Mouse (Mus musculus) heart, adult 2 months (tissue): ENCODE results near the gene Lrrc8c. TPM values are rescaled to one million over a fixed set of nuclear protein-coding genes. Genes with fewer than 3 reads are reported as not detected.

Experiments
- DNase-seq, 2 experiments: peaks; one replicate each; pipeline ENCODE4 v3.0.0; 2021
- H3K27ac ChIP-seq: fragments of 200-600 bp; 2 replicates; pipeline ENCODE4 v1.8.1; 2022
- H3K27me3 ChIP-seq: fragments of 200-500 bp; 2 replicates; pipeline ENCODE4 v1.6.1; 2012; ENCODE audit warnings: mild to moderate bottlenecking, low read length, inconsistent platforms, mixed read lengths; ENCODE audit not compliant: control insufficient read depth, insufficient read depth
- H3K36me3 ChIP-seq: fragments of 200-500 bp; 2 replicates; pipeline ENCODE4 v1.6.1; 2012; ENCODE audit warnings: low read length, inconsistent platforms; ENCODE audit not compliant: control insufficient read depth, insufficient read depth
- H3K4me1 ChIP-seq: fragments of 200-500 bp; 2 replicates; pipeline ENCODE4 v1.6.1; 2011; ENCODE audit warnings: low read length; ENCODE audit not compliant: control insufficient read depth, insufficient read depth
- H3K4me3 ChIP-seq: fragments of 200-600 bp; 2 replicates; pipeline ENCODE4 v1.8.1; 2022
- H3K79me2 ChIP-seq: fragments of 200-500 bp; replicated peaks from 2 replicates; pipeline ENCODE4 v1.6.1; 2012; ENCODE audit warnings: mild to moderate bottlenecking, inconsistent platforms, low read length, moderate library complexity, mixed read lengths; ENCODE audit not compliant: control insufficient read depth, insufficient read depth
- H3K9ac ChIP-seq: fragments of 200-500 bp; 2 replicates; pipeline ENCODE4 v1.6.1; 2012; ENCODE audit warnings: low read depth, mild to moderate bottlenecking, control low read depth, inconsistent platforms, low read length, mixed read lengths
- CTCF ChIP-seq: fragments of 200-600 bp; IDR thresholded peaks from 2 replicates; pipeline ENCODE4 v1.8.1; 2022; ENCODE audit warnings: antibody characterized with exemption, mild to moderate bottlenecking, moderate library complexity
- EP300 ChIP-seq: fragments of 200-500 bp; IDR thresholded peaks from 2 replicates; pipeline ENCODE4 v1.6.1; 2011; ENCODE audit warnings: low read depth, low read length, control low read depth; ENCODE audit not compliant: insufficient read depth
- POLR2A ChIP-seq: fragments of 200-500 bp; IDR thresholded peaks from 2 replicates; pipeline ENCODE4 v1.6.1; 2011; ENCODE audit warnings: mild to moderate bottlenecking, low read depth, low read length, control low read depth; ENCODE audit not compliant: insufficient read depth
- WGBS: fragments of 180-500 bp; shearing (Covaris S2); methylation state at CpG from one replicate; pipeline ENCODE4 v1.1.7; 2018; 5-methylcytosine and 5-hydroxymethylcytosine counted together
- intact Hi-C: fragments of 180-260 bp; cut with DNase I; formaldehyde crosslinking; loops from one replicate; pipeline ENCODE4 v1.15.1; 2025
- polyA plus RNA-seq: library from polyadenylated mRNA; depleted of rRNA; stranded (reverse); fragments of >200 nt; gene quantifications from 2 replicates; pipeline ENCODE4 v1.2.3, GENCODE M21; 2012
- total RNA-seq, 2 experiments: library from RNA; stranded (reverse); gene quantifications; 2 replicates each; pipeline ENCODE4 v1.2.3; 2021

Lrrc8c gene
- total and polyA plus RNA-seq, 3 experiments, result 19.7 to 35.5 (median 23.5) TPM

GRCm38 (mm10) chr5:105585929-105586328, 66.7 kb downstream of the Lrrc8c start:
- Histone ChIP-seq H3K27me3 (no peaks in the 10 kb centered on the region), H3K4me1 (peaks cover 30% of the 10 kb centered on the region), H3K36me3 (peaks cover 47% of the 10 kb centered on the region), H3K4me3 (peak overlapping the region; percentile 7), H3K9ac (peak overlapping the region; percentile 46), H3K27ac (peak overlapping the region; percentile 83), H3K79me2 (no peaks in the 10 kb centered on the region; the same call in 1 of the 2 replicates)
- DNase-seq, result no peak
- TF ChIP-seq POLR2A, result no peak
- TF ChIP-seq EP300, result no peak
- TF ChIP-seq CTCF, result no peak
- WGBS, result 52% methylated on average over 4 of the region's 4 CpGs
- intact Hi-C loops, result loop anchor here (2.0 kb wide), 3 partner anchors 29 to 63 kb away; no protein-coding TSS in a partner anchor

- TF ChIP-seq CTCF (no peak), EP300 (no peak), POLR2A (0 out of 2 replicates have a peak, but pooled peaks have one; percentile 30)
- Histone ChIP-seq H3K9ac (no peak overlapping the region), H3K27me3 (no peaks in the 10 kb centered on the region), H3K27ac (peak overlapping the region; percentile 83), H3K4me3 (no peak overlapping the region; the same call in 1 of the 2 replicates), H3K79me2 (peaks cover 3% of the 10 kb centered on the region; the same call in 1 of the 2 replicates), H3K4me1 (peaks cover 28% of the 10 kb centered on the region), H3K36me3 (peaks cover 45% of the 10 kb centered on the region)
- intact Hi-C loops, result loop anchor here (2.0 kb wide), 3 partner anchors 28 to 64 kb away; no protein-coding TSS in a partner anchor
- WGBS, result 39% methylated on average over 5 of the region's 5 CpGs
- peak in 1 of 2 experiments; percentile 46 for DNase-seq
Observed at GRCm38 (mm10) chr5:105586655-105587054, 67.5 kb downstream of the Lrrc8c start.

- 84% methylated on average over 6 of the region's 6 CpGs for WGBS
Observed at GRCm38 (mm10) chr5:105587471-105587870, 68.3 kb downstream of the Lrrc8c start.

DNA sequence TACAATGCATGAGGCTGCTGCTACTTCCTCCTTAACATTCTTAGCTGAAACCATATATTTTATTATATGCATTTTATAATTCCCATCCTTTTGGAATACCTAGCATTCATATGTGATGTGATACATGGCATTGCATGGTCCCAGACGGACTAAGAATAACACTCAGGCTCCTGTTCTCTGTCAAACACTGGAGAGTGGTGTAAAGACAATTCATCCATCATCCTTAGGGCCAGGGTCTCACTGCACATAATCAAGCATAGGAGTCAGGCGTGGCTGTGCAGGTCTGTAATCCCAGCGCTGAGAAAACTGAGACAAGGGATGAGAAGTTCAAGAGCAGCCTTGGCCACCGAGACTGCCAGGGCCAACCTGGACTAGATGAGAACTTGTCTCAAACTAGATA, 69.5 kb downstream of the Lrrc8c start:
- intact Hi-C loops, result no loop called here
- WGBS, result 86% methylated on average over 4 of the region's 4 CpGs
- Histone ChIP-seq H3K36me3 (peaks cover 41% of the 10 kb centered on the region), H3K79me2 (peaks cover 3% of the 10 kb centered on the region; the same call in 1 of the 2 replicates), H3K4me1 (peaks cover 26% of the 10 kb centered on the region), H3K4me3 (no peak overlapping the region), H3K27me3 (no peaks in the 10 kb centered on the region), H3K9ac (no peak overlapping the region), H3K27ac (peak overlapping the region; percentile 83)
- no peak for DNase-seq
- TF ChIP-seq EP300, result no peak
- no peak for TF ChIP-seq CTCF
- no peak for TF ChIP-seq POLR2A

More at GRCm38 (mm10) chr5:105587471-105587870, 68.3 kb downstream of the Lrrc8c start:
- H3K79me2 ChIP-seq, result peaks cover 3% of the 10 kb centered on the region; the same call in 1 of the 2 replicates
- TF ChIP-seq CTCF, result no peak
- no peak for TF ChIP-seq EP300
- no peak for TF ChIP-seq POLR2A
- intact Hi-C loops, result loop anchor here (2.0 kb wide), 3 partner anchors 27 to 65 kb away; no protein-coding TSS in a partner anchor
- H3K36me3 ChIP-seq, result peaks cover 44% of the 10 kb centered on the region
- H3K27ac ChIP-seq, result peak overlapping the region; percentile 83
- H3K4me1 ChIP-seq, result peaks cover 28% of the 10 kb centered on the region
- no peak overlapping the region for H3K9ac ChIP-seq
- no peak overlapping the region for H3K4me3 ChIP-seq
- DNase-seq, result no peak
- H3K27me3 ChIP-seq, result no peaks in the 10 kb centered on the region

DNA sequence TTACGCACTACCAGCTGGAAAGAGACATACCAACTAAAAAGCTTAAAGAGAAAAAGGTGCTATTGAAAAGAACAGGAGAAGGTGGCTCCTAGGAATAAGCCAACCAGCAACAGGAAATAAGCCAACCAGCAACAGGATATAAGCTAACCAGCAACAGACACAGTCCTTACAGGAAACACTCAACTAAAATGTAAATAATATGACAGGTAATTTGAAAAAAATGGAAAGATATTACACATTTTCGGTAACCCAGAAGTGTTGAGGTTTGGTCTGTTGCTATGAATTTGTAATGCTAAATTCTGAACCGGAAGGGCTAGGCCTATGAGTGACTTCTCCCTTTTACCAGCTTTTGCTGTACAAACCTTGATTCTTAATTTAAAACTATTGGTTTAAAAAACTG, 69.9 kb downstream of the Lrrc8c start:
- 80% methylated on average over 3 of the region's 3 CpGs for WGBS
- peaks cover 24% of the 10 kb centered on the region for H3K4me1 ChIP-seq
- DNase-seq, result no peak
- peak overlapping the region; percentile 83; the same call in 1 of the 2 replicates for H3K27ac ChIP-seq
- intact Hi-C loops, result no loop called here
- no peak overlapping the region for H3K4me3 ChIP-seq
- TF ChIP-seq EP300, result no peak
- no peak for TF ChIP-seq POLR2A
- TF ChIP-seq CTCF, result no peak
- H3K9ac ChIP-seq, result no peak overlapping the region
- no peaks in the 10 kb centered on the region for H3K27me3 ChIP-seq
- peaks cover 39% of the 10 kb centered on the region for H3K36me3 ChIP-seq
- H3K79me2 ChIP-seq, result peaks cover 3% of the 10 kb centered on the region; the same call in 1 of the 2 replicates

DNA sequence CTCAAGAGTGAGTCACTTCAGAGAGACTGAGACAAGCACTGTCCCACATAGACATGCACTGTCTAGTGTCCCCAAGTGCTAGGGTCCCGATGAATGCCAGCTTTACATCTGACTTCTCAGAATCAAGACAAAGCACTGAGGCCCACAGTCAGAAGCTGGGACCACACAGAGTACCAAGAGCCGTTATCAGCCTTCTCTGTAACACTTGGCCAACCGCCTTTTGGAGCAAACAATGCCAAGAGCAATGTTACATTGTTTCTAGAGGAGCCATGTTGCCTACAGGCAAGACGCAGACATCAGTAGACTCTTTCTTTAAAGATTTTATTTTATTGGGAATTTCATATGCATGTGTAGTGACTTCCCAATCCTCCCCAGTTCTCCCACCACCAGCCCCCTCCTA, 73.2 kb downstream of the Lrrc8c start:
- no peak overlapping the region; the same call in 1 of the 2 replicates for H3K27ac ChIP-seq
- H3K4me3 ChIP-seq, result no peak overlapping the region
- DNase-seq, result no peak
- peaks cover 3% of the 10 kb centered on the region; the same call in 1 of the 2 replicates for H3K79me2 ChIP-seq
- whole genome bisulfite sequencing, result 57% methylated on average over 4 of the region's 4 CpGs
- intact Hi-C loops, result no loop called here
- no peaks in the 10 kb centered on the region for H3K27me3 ChIP-seq
- H3K4me1 ChIP-seq, result peaks cover 16% of the 10 kb centered on the region
- no peak overlapping the region for H3K9ac ChIP-seq
- H3K36me3 ChIP-seq, result peaks cover 26% of the 10 kb centered on the region
- TF ChIP-seq POLR2A, result no peak
- TF ChIP-seq EP300, result no peak
- TF ChIP-seq CTCF, result no peak
